Mouse (Mus musculus) kidney, adult 2 months (tissue): ENCODE data around the gene Nop9. TPM values are rescaled to one million over a fixed set of nuclear protein-coding genes. Genes with fewer than 3 reads are reported as not detected.
A peak's percentile ranks its signal among the peaks of the same experiment; 100 is the strongest.

Experiments used
- DNase-seq: peaks from one replicate; pipeline ENCODE4 v3.0.0; 2021
- H3K27ac ChIP-seq: fragments of 200-500 bp; 2 replicates; pipeline ENCODE4 v1.5.1; 2012; ENCODE audit warnings: low read depth, low read length, control low read depth, inconsistent platforms; ENCODE audit not compliant: insufficient read depth
- H3K27me3 ChIP-seq: fragments of 200-500 bp; replicated peaks from 2 replicates; pipeline ENCODE4 v1.6.1; 2012; ENCODE audit warnings: mild to moderate bottlenecking, moderate library complexity, low read length, inconsistent platforms; ENCODE audit not compliant: control insufficient read depth, insufficient read depth
- H3K36me3 ChIP-seq: fragments of 200-500 bp; 2 replicates; pipeline ENCODE4 v1.6.1; 2012; ENCODE audit warnings: mild to moderate bottlenecking, moderate library complexity, low read length, inconsistent platforms; ENCODE audit not compliant: control insufficient read depth, insufficient read depth
- H3K4me1 ChIP-seq: fragments of 200-500 bp; 2 replicates; pipeline ENCODE4 v1.6.1; 2011; ENCODE audit warnings: low read length; ENCODE audit not compliant: control insufficient read depth, insufficient read depth
- H3K4me3 ChIP-seq: fragments of 200-500 bp; 2 replicates; pipeline ENCODE4 v1.5.1; 2011; ENCODE audit warnings: mild to moderate bottlenecking, low read depth, low read length, control low read depth; ENCODE audit not compliant: insufficient read depth
- CTCF ChIP-seq: fragments of 200-500 bp; conservative IDR thresholded peaks from 2 replicates; pipeline ENCODE4 v1.5.1; 2011; ENCODE audit warnings: low read depth, mild to moderate bottlenecking, control low read depth, low read length, moderate library complexity, mixed read lengths; ENCODE audit not compliant: insufficient read depth, insufficient read length
- POLR2A ChIP-seq: fragments of 200-500 bp; IDR thresholded peaks from one replicate; pipeline ENCODE4 v1.6.1; 2011; ENCODE audit warnings: low read depth, low read length, control low read depth
- WGBS: fragments of 180-500 bp; shearing (Covaris S2); methylation state at CpG from one replicate; pipeline ENCODE4 v1.1.7; 2018; 5-methylcytosine and 5-hydroxymethylcytosine counted together
- polyA plus RNA-seq: library from polyadenylated mRNA; depleted of rRNA; stranded (reverse); fragments of >200 nt; gene quantifications from 2 replicates; pipeline ENCODE4 v1.2.3, GENCODE M21; 2012

Gene Nop9
- polyA plus RNA-seq, 1 experiment: 12.9 TPM

GRCm38 (mm10) chr14:55727889-55728685 is 17.4 kb upstream of the Nop9 start:
- no peak for DNase-seq
- 66% methylated on average over 8 of the region's 8 CpGs for WGBS
- TF ChIP-seq CTCF (no peak), POLR2A (no peak)
- Histone ChIP-seq H3K27ac (no peak overlapping the region), H3K27me3 (no peaks in the 10 kb centered on the region), H3K36me3 (no peaks in the 10 kb centered on the region), H3K4me3 (no peak overlapping the region), H3K4me1 (peaks cover 3% of the 10 kb centered on the region; the same call in 1 of the 2 replicates)

- no peaks in the 10 kb centered on the region for H3K36me3 ChIP-seq
- WGBS: 77% methylated on average over 7 of the region's 7 CpGs
Observed at GRCm38 (mm10) chr14:55730116-55730515, 15.4 kb upstream of the Nop9 start.

GRCm38 (mm10) chr14:55730531-55731032 is 14.9 kb upstream of the Nop9 start:
- no peak overlapping the region for H3K27ac ChIP-seq
- 69% methylated on average over 7 of the region's 7 CpGs for WGBS

More at GRCm38 (mm10) chr14:55730116-55730515, 15.4 kb upstream of the Nop9 start:
- Histone ChIP-seq H3K27me3 (no peaks in the 10 kb centered on the region), H3K4me1 (no peaks in the 10 kb centered on the region; the same call in 1 of the 2 replicates), H3K4me3 (no peak overlapping the region), H3K27ac (no peak overlapping the region)
- no peak for DNase-seq
- TF ChIP-seq CTCF (no peak), POLR2A (no peak)

GRCm38 (mm10) chr14:55733889-55734288 is 11.6 kb upstream of the Nop9 start:
- H3K36me3 ChIP-seq: peaks cover 1% of the 10 kb centered on the region; the same call in 1 of the 2 replicates
- no peak overlapping the region for H3K27ac ChIP-seq
- H3K4me1 ChIP-seq: peaks cover 14% of the 10 kb centered on the region; the same call in 1 of the 2 replicates
- no peak overlapping the region for H3K4me3 ChIP-seq
- TF ChIP-seq POLR2A: no peak
- TF ChIP-seq CTCF: no peak
- no peaks in the 10 kb centered on the region for H3K27me3 ChIP-seq
- DNase-seq: no peak
- WGBS: 82% methylated on average over 10 of the region's 10 CpGs

More at GRCm38 (mm10) chr14:55730531-55731032, 14.9 kb upstream of the Nop9 start:
- H3K4me1 ChIP-seq: no peaks in the 10 kb centered on the region; the same call in 1 of the 2 replicates
- no peaks in the 10 kb centered on the region for H3K27me3 ChIP-seq
- no peak overlapping the region for H3K4me3 ChIP-seq
- TF ChIP-seq CTCF (no peak), POLR2A (no peak)
- DNase-seq: peak; percentile 31
- no peaks in the 10 kb centered on the region for H3K36me3 ChIP-seq

- Histone ChIP-seq H3K36me3 (peaks cover 1% of the 10 kb centered on the region; the same call in 1 of the 2 replicates), H3K4me1 (peaks cover 14% of the 10 kb centered on the region; the same call in 1 of the 2 replicates), H3K27me3 (no peaks in the 10 kb centered on the region), H3K4me3 (no peak overlapping the region), H3K27ac (no peak overlapping the region)
- WGBS: 77% methylated on average over 7 of the region's 7 CpGs
- TF ChIP-seq CTCF (no peak), POLR2A (no peak)
- no peak for DNase-seq
Observed at GRCm38 (mm10) chr14:55734869-55735268, 10.6 kb upstream of the Nop9 start.

- H3K4me3 ChIP-seq: no peak overlapping the region
- no peak overlapping the region for H3K27ac ChIP-seq
- 25% methylated on average over 3 of the region's 3 CpGs for WGBS
- peaks cover 1% of the 10 kb centered on the region for H3K36me3 ChIP-seq
- no peaks in the 10 kb centered on the region for H3K27me3 ChIP-seq
- H3K4me1 ChIP-seq: peaks cover 14% of the 10 kb centered on the region; the same call in 1 of the 2 replicates
- no peak for DNase-seq
- no peak for TF ChIP-seq POLR2A
- TF ChIP-seq CTCF: no peak
Observed at GRCm38 (mm10) chr14:55735334-55735733, 10.2 kb upstream of the Nop9 start.

- DNase-seq: no peak
- TF ChIP-seq CTCF (no peak), POLR2A (no peak)
- Histone ChIP-seq H3K27ac (no peak overlapping the region), H3K36me3 (peaks cover 1% of the 10 kb centered on the region), H3K4me1 (peaks cover 14% of the 10 kb centered on the region; the same call in 1 of the 2 replicates), H3K27me3 (no peaks in the 10 kb centered on the region), H3K4me3 (no peak overlapping the region)
- WGBS: 69% methylated on average over 4 of the region's 4 CpGs
Observed at GRCm38 (mm10) chr14:55735758-55736157, 9.7 kb upstream of the Nop9 start.
